Mouse (Mus musculus): ENCODE results near the gene Shld1.
A peak's percentile ranks its signal among the peaks of the same experiment; 100 is the strongest.

The Shld1 gene

DNA sequence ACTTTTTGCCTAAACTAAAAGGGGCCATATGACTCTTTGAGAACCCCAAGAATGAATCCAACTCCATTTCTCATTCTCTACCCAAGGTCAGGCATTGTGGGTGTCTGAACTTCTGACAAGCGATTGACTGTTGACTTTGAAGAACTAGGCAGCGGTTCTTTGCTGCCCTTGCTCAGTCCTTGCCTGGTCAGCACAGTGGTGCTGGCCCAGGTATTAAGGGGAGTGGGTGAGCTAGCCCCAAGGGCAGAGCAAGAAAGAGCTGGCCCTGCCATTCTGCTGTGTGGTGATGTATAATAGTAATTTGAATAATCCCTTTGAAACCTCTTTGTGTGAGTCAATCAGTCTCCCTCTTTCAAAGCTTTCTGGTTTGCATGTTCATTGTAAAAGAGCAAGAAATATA is 39.4 kb downstream of the Shld1 start:
- DNase-seq: no peak

DNA sequence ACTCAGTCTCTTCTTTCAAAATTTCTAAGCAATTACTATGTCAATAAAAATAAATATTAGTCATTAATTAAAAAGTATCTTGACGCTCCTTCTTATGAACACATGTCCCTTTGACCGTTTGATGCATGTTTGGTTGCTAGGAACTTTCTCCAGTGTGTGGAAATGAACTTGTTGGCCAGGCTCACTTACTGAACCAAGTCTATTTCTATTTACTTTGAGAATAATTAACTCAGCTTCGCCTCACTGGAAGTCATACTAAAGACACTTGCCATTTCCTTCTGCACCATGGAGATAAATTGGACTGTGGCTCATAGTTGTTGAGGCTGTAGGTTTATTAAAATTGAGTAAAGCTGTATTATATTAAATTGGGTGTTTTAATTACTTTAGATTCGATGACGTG is 46.2 kb downstream of the Shld1 start:
- no peak for DNase-seq

DNA sequence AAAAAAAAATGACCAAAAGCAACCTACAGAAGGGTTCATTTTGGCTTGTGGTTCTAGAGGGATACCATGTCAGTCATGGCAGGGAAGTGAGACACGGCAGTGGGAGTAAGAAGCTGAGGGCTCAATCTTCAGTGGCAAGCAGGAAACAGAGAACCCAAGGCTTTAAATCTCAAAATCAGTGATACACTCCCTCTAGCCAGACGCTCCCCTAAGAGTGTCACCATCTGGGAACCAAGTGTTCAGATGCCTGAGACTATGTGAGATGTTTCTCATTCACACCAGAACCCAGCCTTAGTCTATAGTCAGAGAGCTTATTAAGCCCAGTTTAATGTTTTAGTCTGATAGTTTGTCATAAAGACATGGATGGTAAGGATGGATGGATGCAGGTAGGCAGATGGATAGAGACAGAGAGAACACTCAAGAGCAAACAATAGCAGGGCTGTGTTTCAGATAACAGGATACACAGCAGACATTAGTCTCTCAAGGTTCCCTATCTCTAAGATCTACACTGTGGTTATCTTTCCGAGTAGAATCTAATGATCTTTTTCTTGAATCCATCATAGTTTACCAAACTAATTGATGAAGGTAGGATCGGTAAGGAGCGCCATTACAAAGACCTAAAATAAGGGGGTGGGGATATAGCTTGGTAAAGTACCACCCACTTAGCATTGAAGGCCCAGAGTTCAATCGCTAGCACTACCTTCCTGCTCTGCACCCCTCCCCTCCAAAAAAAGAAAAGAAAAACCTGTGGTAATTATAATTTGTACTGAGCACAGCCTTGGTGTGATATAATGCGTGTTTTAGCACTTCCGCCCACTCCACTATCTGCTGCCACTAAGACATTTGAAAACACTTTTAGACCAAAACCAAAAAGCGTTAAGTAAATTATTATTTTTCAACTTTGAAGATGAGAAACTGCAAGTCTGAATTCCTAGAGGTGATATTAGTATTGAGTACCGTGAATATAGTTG is 47.2 kb downstream of the Shld1 start:
- no peak for DNase-seq

DNA sequence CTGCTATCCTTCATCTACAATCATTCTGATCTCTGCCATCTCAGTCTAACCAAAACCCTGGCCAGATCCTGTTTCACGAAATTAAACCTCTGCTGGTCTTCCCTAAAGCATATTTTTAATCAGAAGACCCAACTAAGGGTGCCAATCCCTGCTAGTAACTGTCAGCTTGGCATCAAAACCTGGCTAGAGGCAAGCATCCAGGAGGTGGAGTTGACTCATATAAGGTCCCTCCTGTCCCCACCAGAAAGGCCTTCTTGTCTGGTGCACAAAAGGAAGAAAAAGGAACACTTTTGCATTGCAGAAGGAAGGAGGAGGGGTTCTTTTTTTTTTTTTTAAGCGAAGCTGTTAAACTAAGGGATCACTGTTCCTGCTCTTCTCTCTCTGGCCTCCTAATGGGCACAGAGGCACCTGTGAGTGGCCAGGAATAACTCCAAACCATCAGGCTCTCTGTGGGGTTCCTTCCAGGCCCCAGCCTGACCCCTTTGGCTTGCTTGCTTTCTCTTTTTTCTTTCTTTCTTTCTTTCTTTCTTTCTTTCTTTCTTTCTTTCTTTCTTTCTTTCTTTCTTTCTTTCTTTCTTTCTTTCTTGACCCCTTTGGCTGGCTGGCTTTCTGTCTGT is 52.2 kb downstream of the Shld1 start:
- no peak for DNase-seq

DNA sequence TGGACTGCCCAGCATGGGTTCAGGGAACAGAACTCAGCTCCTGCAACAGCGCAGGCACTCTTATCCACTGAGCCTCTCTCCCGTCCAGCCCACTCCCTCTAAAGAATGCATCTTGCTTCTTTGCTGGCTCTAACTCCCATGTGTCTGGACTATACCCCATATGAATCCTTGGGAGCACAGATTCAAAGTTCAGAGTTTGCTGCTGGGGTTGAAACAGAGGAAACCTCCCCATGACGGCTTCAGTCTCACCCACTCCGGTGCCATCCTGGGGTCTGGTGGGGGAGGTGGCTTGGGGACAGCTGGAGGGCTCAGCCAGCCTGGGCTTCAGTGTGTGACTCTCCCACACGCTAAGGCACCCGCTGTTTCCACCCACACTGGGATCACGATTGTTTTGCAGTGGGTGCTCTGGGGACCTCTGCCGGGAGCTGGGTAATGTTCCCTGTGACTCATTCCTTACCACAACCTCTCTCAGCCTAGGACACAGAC is 55.2 kb downstream of the Shld1 start:
- no peak for DNase-seq

DNA sequence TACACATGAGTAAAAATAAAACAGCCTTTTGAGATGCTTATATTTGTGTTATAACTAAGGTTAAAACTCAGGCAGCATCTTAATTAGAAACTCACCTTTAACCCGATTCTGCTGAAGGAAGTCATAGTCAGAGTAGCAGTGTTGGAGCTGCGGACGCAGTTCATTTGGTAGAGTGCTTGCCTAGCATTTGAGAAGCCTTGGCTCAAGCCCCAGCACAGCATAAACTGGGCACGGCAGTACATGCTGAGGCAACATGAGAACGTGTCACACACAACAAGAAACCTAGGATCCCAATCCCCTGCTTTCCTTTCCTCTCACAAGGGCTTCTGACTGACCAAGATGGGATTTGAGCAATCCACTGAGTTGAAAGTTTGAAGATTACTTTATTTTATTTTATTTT is 58.1 kb downstream of the Shld1 start:
- DNase-seq: no peak

DNA sequence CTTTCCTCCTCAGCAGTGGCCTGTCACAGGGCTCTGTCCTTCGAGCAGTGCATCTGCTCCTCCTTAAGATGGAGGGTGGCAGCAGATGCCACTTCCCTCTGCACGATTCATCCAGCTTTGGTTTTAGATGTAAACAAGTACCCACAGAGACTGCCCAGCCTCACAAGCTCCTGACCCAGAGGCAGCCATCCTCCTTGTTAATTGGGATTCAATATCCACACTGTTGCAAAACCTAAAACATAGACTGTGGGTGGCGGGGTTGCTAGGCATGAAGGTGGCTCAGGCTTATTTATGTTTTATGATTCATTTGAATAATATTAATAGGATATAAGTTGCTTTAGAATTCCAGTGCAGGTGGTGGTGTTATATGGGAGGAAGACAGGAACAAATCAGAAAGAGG is 59.4 kb downstream of the Shld1 start:
- no peak for DNase-seq

DNA sequence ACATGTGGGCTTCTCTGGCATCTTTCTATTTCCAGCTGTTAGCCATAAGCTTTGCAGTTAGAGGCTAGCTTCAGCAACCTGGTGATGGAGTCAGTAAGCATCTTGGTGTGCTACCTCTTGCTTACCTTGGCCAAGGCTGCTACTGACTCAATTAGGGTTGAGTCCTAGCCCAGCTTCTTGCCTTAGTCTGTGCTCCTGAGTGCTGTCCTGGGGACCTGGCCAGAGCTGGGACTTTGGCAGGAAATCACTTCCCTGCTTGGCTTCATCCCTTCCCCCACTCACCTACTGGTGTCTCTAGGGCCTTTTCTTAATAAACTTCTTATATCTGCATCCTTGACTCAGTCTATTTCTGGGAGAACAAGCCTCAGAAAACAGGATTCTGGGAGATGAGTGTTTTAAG is 64.0 kb downstream of the Shld1 start:
- DNase-seq: no peak

DNA sequence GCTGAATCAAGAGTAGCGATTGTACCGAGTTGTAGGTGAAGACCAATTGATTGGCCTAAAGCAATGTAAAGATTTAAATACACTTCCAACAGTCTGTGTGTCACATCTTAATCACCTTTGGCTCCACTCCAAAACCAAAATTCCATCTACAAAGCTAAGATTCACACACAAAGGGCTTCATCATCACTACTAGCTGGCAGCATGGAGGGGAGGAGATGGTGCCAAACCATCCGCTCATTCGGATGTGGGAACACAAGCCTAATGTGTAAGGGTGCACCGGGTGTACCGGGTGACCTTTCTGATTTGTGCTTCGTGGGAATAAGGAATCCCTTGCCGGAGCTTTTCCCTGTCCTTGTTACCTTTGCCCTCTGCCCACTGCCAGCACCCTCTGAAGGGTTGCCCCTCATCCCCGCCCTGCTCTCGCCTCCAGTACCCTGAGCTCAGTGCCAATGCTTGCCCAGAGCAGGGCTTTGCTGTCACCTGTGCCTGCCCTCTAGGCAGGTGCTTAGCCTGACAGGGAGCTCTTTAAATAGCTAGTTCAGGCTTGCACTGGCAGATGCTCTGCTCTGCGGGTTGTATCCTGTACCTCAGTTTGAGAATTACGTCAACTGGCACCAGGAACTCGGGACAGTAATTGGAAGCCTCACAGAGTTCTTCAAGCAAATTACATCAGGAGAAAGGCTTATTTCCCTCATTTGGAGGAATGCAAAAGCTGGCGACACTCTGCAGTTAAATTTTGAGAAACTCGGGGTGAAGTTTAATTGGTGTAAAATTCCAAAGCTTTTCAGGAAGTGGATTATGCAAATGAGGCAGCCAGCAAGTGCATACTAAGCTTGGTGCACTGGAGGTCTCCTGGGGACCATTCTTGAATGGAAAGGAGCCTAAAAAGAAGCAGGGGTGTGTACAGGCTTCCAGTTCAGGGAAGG is 64.7 kb downstream of the Shld1 start:
- no peak for DNase-seq

DNA sequence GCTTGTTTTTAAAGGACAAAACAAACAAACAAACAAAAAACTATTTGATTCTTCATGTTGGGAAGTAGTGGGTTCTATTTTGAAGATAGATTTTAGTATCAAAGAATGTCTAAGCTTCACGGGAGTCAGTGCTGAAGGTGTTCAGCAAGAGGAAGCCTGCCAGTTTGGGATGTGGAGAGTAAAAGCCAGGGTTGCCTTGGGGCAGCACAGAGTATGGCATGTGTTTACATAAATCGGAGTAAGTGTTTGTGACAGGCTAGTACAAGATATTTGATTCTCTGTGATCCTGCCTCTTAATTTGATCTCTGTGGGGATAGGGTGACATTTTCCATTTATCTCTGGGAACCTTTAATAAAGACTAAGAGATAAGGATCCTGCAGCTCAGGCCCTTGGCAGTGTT is 65.7 kb downstream of the Shld1 start:
- DNase-seq: no peak

DNA sequence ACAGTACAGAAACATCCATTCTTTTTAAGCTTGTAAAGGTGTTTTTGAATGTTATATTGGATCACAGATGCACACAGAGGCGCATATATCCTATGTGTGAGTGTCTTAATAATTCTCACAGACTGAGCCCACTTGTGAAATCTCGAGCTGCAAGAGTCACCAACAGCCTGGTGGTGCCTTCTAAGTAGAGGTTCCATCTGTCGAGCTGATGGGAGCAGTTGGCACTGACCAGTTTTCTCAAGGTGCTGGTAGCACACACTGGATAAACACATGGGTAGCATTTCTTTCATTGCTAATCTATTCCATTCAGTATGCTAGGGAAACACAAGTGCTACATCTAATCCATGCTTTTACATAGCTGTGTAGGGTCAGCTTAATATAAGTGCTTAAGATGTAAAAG is 66.4 kb downstream of the Shld1 start:
- DNase-seq: no peak

DNA sequence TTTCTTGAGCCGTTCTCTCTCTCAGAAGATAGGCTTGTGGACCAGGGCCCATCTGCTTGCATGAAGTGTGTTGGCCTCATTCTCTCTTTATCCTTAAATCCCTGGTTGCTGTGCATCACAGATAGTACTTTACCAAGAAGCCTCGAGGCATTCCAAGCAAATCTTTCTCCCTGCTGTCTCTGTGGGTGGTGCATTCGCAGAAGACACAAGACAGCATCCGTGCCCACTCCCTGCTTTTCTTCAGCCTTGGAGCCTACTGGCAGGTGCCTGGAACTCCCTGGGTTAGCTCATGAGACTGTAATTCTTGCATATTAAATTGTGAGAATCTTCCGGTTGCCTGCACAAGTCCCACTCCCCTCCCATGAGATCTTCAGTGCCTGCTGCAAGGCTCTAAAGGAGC is 71.2 kb downstream of the Shld1 start:
- no peak for DNase-seq

DNA sequence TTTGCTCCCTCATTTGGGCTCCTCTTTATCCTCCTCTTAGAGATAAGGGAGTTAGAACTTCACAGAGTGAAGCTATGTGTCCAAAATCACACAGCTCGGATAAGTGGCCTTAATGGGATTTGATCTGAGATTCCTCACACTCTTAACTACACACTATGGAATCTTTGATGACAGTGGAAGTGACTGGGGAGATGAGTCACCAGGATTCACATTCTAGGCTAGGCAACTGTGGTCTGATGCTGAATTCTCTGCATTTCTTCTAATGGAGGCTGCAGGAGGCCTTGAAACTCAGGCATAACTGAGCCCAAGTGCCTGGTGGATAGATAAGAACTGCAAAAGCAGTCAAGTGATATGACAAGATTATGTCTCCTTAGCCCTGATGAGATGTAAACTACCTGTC is 84.1 kb downstream of the Shld1 start:
- DNase-seq: no peak

DNA sequence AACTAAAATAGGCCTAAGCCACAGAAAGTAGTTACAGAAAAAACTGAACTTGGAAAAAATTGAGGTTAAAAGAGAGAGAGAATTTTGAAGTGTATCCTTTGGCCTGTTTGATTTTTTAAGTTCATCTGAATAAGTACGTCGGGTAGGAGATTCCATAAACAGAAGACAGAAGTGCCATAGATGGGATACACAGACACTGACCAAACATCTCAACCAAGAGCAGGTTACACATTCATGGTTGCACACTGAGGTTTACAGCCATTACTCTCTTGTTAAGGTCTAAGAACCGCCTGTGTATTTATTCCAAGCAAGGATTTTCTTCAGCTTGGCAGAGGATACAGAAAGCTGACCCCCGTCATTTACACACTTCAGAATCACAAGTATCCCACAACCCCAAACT is 94.2 kb downstream of the Shld1 start, which contains the start of gene Chgb:
TSS of gene Chgb (plus strand) at position 301 of the 400 bp plus-strand sequence.
- DNase-seq: no peak

DNA sequence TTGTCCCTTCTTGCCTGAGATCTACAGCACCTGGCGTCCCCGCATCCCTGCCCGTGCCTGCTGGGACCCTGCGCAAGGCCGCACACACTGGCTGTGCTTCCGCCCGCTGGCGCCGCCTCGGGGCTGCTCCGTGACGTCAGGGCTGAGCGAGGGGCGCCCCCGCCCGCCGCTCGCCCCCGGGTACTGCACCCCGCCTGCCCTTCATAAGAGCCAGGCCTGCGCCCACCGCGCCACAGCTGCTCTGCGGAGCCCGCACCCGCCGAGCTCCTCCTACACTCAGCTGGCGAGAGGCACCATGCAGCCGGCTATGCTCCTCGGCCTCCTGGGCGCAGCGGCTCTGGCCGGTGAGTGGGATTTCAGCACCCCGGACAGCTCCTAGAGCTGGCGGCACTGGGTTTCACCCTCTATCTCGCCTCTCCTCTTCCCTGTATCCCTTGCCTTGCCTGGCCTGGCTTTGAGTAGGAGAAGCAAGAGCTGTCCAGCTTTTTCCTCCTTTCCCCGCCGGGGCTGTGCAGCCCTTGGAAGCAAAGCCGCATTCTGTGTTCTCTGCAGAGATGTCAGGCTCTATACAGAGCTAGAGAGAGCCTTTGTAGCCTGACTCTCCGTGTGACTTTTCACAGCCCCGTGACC is 94.8 kb downstream of the Shld1 start:
- DNase-seq: peak; percentile 91 to 92

DNA sequence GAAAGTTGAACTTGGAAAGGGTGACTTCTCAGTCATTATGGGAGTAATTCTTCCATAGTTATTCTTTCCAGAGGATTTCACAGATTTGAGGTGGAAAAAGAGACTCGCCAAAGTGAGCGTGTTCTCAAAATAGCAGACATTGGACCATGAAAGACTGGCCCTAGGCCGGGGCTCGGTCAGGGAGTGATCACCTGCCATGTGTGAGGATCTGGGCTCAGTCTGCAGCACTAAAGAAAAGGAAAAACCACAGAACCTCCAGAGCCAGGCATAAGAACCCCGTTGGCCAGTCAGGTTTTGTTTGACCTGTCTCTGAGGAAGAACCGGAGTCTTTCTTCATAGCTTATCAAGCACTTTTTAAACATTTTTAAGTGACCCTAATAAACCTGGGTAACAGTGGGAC is 97.3 kb downstream of the Shld1 start:
- DNase-seq: no peak

DNA sequence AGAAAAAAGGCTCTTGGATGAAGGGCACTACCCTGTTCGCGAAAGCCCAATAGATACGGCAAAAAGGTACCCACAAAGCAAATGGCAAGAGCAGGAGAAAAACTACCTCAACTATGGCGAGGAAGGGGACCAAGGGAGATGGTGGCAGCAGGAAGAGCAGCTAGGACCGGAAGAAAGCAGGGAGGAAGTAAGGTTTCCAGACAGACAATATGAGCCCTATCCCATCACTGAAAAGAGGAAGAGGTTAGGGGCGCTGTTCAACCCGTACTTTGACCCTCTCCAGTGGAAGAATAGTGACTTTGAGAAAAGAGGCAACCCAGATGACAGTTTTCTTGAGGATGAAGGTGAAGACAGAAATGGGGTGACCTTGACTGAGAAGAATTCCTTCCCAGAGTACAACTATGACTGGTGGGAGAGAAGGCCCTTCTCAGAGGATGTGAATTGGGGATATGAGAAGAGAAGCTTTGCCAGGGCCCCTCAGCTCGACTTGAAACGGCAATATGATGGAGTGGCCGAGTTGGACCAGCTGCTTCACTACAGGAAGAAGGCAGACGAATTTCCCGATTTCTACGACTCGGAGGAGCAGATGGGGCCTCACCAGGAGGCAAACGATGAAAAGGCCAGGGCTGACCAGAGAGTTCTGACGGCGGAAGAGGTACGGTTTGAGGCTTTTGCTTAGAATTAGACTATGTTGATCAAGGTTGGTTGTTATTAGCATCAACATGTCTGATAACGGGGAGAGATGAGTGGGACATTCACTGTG is 106.9 kb downstream of the Shld1 start:
- DNase-seq: no peak

DNA sequence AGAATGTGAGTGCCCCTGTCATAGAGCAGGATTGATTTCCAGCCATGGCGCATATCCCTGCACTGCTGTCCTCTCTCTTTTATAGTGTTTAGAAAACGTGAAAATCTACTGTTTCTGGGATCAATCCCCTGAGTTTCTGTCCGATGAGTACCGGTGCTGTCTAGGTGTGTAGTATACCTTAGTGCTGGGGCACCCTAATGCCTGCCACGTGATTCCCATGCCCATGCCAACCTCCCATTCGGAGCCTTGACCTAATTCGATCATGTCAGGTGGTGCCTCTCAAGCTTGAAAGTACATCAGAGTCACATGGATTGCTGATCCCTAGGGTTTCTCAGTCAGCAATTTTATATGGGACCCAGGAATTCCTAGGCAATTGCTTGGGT is 107.5 kb downstream of the Shld1 start:
- no peak for DNase-seq
